Mouse (Mus musculus): ENCODE data around the gene Cdip1.

GRCm38 (mm10) chr16:4701211-4701610, 88.9 kb downstream of the Cdip1 start:
- TF ChIP-seq CTCF (IDR thresholded peaks at IDR 0.05; ENCODE audit: low read depth) (no peak), EP300 (IDR thresholded peaks at IDR 0.05; ENCODE audit: low read depth) (no peak)
